Mouse (Mus musculus): ENCODE measurements around the gene Mpst.

GRCm38 (mm10) chr15:78422046-78422956 is 16.1 kb downstream of the Mpst start:
- TF ChIP-seq POLR2A (IDR thresholded peaks at IDR 0.05; ENCODE audit: control insufficient read depth in 1 of 2, insufficient read depth in 1 of 2, low read depth in 1 of 2, low read length in 2 of 2, poor library complexity in 1 of 2) (no peak), CTCF (IDR thresholded peaks at IDR 0.05 in 2 of 3, conservative IDR thresholded peaks at IDR 0.05 in 1 of 3; ENCODE audit: control insufficient read depth in 1 of 3, insufficient read depth in 1 of 3, low read depth in 2 of 3, low read length in 3 of 3, poor library complexity in 1 of 3, severe bottlenecking in 1 of 3) (peak; percentile 90 to 97 (median 92)), RAD21 (IDR thresholded peaks at IDR 0.05; ENCODE audit: low read depth, low read length) (peak; percentile 69), POLR2AphosphoS2 (IDR thresholded peaks at IDR 0.05; ENCODE audit: low read length) (no peak), TBP (IDR thresholded peaks at IDR 0.05; ENCODE audit: low read depth, low read length) (no peak), TAL1 (IDR thresholded peaks at IDR 0.05; ENCODE audit: low read length) (no peak), EP300 (IDR thresholded peaks at IDR 0.05; ENCODE audit: low read depth in 1 of 2, low read length in 2 of 2) (no peak), ZKSCAN1 (IDR thresholded peaks at IDR 0.05; ENCODE audit: low read depth, low read length) (no peak), MYC (IDR thresholded peaks at IDR 0.05; ENCODE audit: low read depth, low read length) (no peak), ZNF384 (IDR thresholded peaks at IDR 0.05; ENCODE audit: low read depth, low read length) (no peak), SIN3A (IDR thresholded peaks at IDR 0.05; ENCODE audit: low read length) (peak; percentile 38; the same call in 1 of the 2 replicates), MYB (IDR thresholded peaks at IDR 0.05; ENCODE audit: low read depth, low read length) (no peak), TCF12 (IDR thresholded peaks at IDR 0.05; ENCODE audit: low read depth, low read length) (0 out of 2 replicates have a peak, but pooled peaks have one; percentile 8), USF1 (IDR thresholded peaks at IDR 0.05; ENCODE audit: low read depth, low read length) (no peak)
